ENCODE assay signal across 13 mouse cellular contexts in the genomic region with DNA sequence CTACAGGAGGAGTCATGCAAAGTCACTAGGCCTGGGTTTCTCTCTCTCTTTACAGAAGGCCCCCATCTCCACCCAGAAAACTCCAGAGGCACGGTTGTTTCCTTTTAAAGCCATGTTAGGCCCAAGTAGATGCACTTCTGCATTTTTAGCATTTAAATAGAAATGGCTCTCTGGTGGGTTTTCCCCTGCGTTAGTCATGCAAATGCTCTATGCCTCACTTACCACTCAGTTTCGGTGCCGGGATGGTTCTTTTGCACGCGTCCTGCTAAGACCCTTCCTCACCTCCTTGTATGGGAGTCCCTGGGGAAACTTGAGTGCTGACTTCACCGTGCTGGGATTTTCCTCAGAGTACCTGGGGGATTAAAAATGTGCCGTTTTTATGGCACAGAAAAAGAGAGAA. TPM values are rescaled to one million over a fixed set of nuclear protein-coding genes. Genes with fewer than 3 reads are reported as not detected.
DNase-seq lines count a peak whose midpoint lies in the region; TF ChIP-seq lines count a peak whose summit lies in the region.
"Had no signal": no experiment of that assay in that cellular context is flagged by ENCODE, and none has a peak within 500 bp of the region (broad histone marks: within the 10 kb centered on the region; RNA-seq: fewer than 3 reads in every experiment).

No protein-coding gene starts in this region.

- peak; percentile 35 for DNase-seq in lung, postnatal 25 days (ENCODE audit: low spot score)
- no peak for DNase-seq in lung, postnatal 14 days
- peak; percentile 68 for DNase-seq in ZHBTc4 (ENCODE audit: low read depth, low spot score)
- peak; percentile 92 for DNase-seq in splenic B cell, adult 2 months (ENCODE audit: low read depth, low spot score)
- no peak for DNase-seq in layer of hippocampus, adult 8-10 months (ENCODE audit: low spot score in 2 of 2)
- DNase-seq in layer of hippocampus, adult 2 months (ENCODE audit: low spot score in 2 of 2), result no peak
- DNase-seq in cerebellum, adult 8-10 months, result no peak
- DNase-seq: retina, postnatal 1 day; thymus, postnatal 4 days had no signal

- peak overlapping the region; percentile 79 for H3K27ac ChIP-seq in macrophage
- no peak overlapping the region for H3K27ac ChIP-seq in layer of hippocampus, adult 2 months
- H3K27ac ChIP-seq: forebrain, embryonic 10.5 days; heart, embryonic 13.5 days had no signal

- WGBS in macrophage (ENCODE audit: missing documents), result 4% methylated on average over 8 of the region's 8 CpGs

- H3K4me3 ChIP-seq in macrophage (ENCODE audit: inconsistent target), result no peak overlapping the region
- H3K4me3 ChIP-seq in layer of hippocampus, adult 2 months, result no peak overlapping the region
- H3K4me3 ChIP-seq: forebrain, embryonic 10.5 days; heart, embryonic 13.5 days; liver, embryonic 15.5 days had no signal

- H3K36me3 ChIP-seq in macrophage (ENCODE audit: inconsistent target), result no peaks in the 10 kb centered on the region
- H3K36me3 ChIP-seq in splenic B cell, adult 2 months (ENCODE audit: control insufficient read depth, insufficient read depth, low read length, poor library complexity, severe bottlenecking), result no peaks in the 10 kb centered on the region
- H3K36me3 ChIP-seq: forebrain, embryonic 10.5 days; heart, embryonic 13.5 days; liver, embryonic 15.5 days had no signal

- no peaks in the 10 kb centered on the region for H3K27me3 ChIP-seq in splenic B cell, adult 2 months (ENCODE audit: control insufficient read depth, insufficient read depth, low read length, poor library complexity, severe bottlenecking)
- H3K27me3 ChIP-seq: heart, embryonic 13.5 days; liver, embryonic 15.5 days had no signal

- no peaks in the 10 kb centered on the region for H3K79me2 ChIP-seq in macrophage (ENCODE audit: inconsistent target)

- TF ChIP-seq CTCF in layer of hippocampus, adult 2 months (conservative IDR thresholded peaks at IDR 0.05), result no peak

RNA-seq across cellular contexts. Expression of gene Wee1, which starts 44.4 kb away (rescaled TPM):
- 1 to 10 TPM in 25 of 26 experiments, under 1 TPM in 1; 0.83 to 9.7 (median 3.1) TPM for total RNA-seq in macrophage (2018; cell fraction: chromatin; rRNA removed)
- 10 to 100 TPM in 5 of 26 experiments, 1 to 10 TPM in 21; 3.3 to 13.9 (median 7.7) TPM for total RNA-seq in macrophage (2018; cell fraction: cytosol; rRNA removed)
- total RNA-seq in macrophage (2018; cell fraction: nucleus; rRNA removed), result 10 to 100 TPM in 3 of 26 experiments, 1 to 10 TPM in 23; 3.3 to 20.2 (median 5.0) TPM
- polyA plus RNA-seq in macrophage (2018), result 6.0 to 21.4 TPM (median 10.7 TPM) in 3 replicates
- 10 to 100 TPM; 16.4 to 23.0 (median 20.2) TPM for total RNA-seq in layer of hippocampus, adult 8-10 months (2022)
- 10 to 100 TPM; 20.3 to 21.2 TPM for total RNA-seq in layer of hippocampus, adult 2 months (2021)

RNA-seq across cellular contexts. Expression of gene Swap70, which starts 55.3 kb away (rescaled TPM):
- 1,000 to 10,000 TPM in 1 of 26 experiments, 100 to 1,000 TPM in 25; 109 to 1,215 (median 168) TPM for total RNA-seq in macrophage (2018; cell fraction: chromatin; rRNA removed)
- 100 to 1,000 TPM in 4 of 26 experiments, 10 to 100 TPM in 22; 49.9 to 246 (median 55.3) TPM for total RNA-seq in macrophage (2018; cell fraction: cytosol; rRNA removed)
- total RNA-seq in macrophage (2018; cell fraction: nucleus; rRNA removed), result 100 to 1,000 TPM in 21 of 26 experiments, 10 to 100 TPM in 5; 92.3 to 689 (median 138) TPM
- polyA plus RNA-seq in macrophage (2018), result 47.8 to 56.9 TPM (median 50.1 TPM) in 3 replicates
- 10 to 100 TPM; 10.5 to 13.3 (median 11.8) TPM for total RNA-seq in layer of hippocampus, adult 8-10 months (2022)
- total RNA-seq in layer of hippocampus, adult 2 months (2021), result 10 to 100 TPM in 1 of 2 experiments, 1 to 10 TPM in 1; 9.4 to 10.8 TPM

Comparison
In these comparisons a context has a peak if more than half of its experiments do, and no peak if none do; other contexts are left out.
1. DNase-seq: peak in lung, postnatal 25 days (single experiment), ZHBTc4 (single experiment) and splenic B cell, adult 2 months (single experiment); none in lung, postnatal 14 days (single experiment), layer of hippocampus, adult 8-10 months (0 of 2), layer of hippocampus, adult 2 months (0 of 2) and cerebellum, adult 8-10 months (single experiment).